Mouse (Mus musculus): ENCODE data around the gene Rabggta. TPM values are rescaled to one million over a fixed set of nuclear protein-coding genes. Genes with fewer than 3 reads are reported as not detected.

Gene Rabggta
- total RNA-seq, 2 experiments from 2014 or later: 44.9 to 49.5 TPM

DNA sequence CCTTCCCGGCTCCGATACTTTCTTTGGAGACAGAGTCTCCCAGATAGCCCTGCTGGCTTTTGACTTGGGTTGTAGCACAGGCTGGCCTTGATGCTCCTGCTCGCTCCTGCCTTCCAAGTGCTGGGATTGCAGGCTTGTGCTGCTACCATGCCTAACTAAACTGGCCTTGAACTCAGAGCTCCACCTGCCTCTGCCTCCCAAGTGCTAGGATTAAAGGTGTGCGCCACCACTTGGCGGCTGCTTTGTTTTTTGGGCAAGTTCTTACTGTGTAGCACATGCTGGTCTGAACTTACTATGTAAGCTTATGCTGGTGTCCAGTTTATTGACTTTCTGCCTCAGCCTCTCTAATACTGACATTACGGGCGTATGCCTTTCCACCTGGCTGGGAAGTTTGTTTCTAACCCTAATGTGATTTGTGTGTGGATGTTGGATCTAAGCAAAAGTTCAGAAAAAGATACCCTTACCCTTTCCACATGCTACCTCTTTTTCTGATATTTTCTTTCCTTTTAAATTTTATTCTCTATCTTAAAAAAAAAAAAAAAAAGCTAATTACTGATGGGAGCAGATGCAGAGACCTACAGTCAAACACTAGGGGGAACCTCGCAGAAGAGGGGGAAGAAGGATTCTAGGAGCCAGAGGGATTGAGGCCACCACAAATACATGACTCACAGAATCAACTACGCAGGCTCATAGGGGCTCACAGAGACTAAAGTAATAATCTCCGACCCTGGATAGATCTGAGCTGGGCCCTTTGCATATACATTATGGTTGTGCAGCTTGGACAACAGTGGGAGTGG lies 25.2 kb upstream of the Rabggta start:
- Histone ChIP-seq H3K27ac (no peak overlapping the region), H3K4me3 (no peak overlapping the region; the same call in 1 of the 2 replicates)
- peak; percentile 43 for TF ChIP-seq CTCF (conservative IDR thresholded peaks at IDR 0.05)
- DNase-seq (ENCODE audit: low spot score in 2 of 2): no peak

- TF ChIP-seq CTCF (conservative IDR thresholded peaks at IDR 0.05): no peak
- H3K27ac ChIP-seq: peak overlapping the region; percentile 78
- H3K4me3 ChIP-seq: peak overlapping the region; percentile 67
- DNase-seq (ENCODE audit: low spot score in 2 of 2): no peak
Observed at GRCm38 (mm10) chr14:55745861-55746237, 23.8 kb upstream of the Rabggta start.

- TF ChIP-seq CTCF (conservative IDR thresholded peaks at IDR 0.05): peak; percentile 35
Observed at GRCm38 (mm10) chr14:55745180-55745860, 23.3 kb upstream of the Rabggta start, which contains the start of the genes Dhrs1 and Nop9. Gene Dhrs1 (minus strand): TSS chr14:55745690. Gene Nop9 (plus strand): TSS chr14:55745693.

DNA sequence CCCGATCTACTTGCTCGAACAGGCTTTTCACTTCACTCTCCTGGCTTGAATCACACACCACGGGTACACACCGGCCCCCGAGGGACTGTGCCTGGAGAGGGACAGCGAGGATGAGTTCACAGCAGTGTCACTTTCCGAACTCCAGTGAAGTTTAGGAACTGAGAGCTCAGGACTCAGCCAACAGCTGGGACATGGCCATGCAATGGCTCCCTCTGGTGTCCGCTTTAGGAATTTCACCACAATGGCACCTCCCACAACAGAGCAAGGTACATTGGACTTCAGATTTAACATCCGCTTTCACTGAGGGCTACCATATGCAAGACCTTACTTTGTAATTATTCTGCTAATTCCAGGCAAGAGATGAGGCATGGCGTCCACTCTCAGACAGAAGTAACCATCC lies 21.6 kb upstream of the Rabggta start:
- DNase-seq (ENCODE audit: low spot score in 2 of 2): peak; percentile 81 to 92
- Histone ChIP-seq H3K4me3 (no peak overlapping the region), H3K27ac (no peak overlapping the region)
- TF ChIP-seq CTCF (conservative IDR thresholded peaks at IDR 0.05): peak; percentile 99

More at GRCm38 (mm10) chr14:55745180-55745860, 23.3 kb upstream of the Rabggta start, which contains the start of the genes Dhrs1 and Nop9:
- DNase-seq (ENCODE audit: low spot score in 2 of 2): peak; percentile 84 to 89
- Histone ChIP-seq H3K27ac (peak within 1 kb of the TSS; percentile 78), H3K4me3 (peak within 1 kb of the TSS; percentile 67)

DNA sequence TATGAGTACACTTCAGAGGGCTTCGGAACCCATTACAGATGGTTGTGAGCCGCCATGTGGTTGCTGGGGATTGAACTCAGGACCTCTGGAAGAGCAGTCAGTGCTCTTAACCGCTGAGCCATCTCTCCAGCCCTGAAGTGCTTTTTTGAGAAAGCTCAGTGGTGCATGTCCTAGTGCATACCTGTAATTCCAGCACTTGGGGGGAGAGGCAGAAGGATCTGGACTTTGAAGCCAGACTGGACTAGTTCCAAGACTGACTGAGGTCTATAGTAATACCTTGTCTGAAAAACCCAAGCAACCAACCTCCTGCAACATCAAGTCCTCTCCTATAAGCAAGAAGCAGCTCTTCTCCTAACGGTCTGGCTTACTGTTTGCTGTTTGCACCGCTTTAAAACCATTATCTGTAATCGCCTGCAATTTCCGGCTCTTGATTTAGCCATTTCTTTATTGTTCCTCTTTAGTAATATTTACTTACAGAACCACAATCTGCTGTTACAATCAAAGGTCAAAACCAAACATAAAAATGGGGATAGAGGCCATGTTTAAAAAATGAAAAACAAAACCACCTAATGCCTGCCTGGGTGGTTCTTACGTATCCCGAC lies 15.1 kb upstream of the Rabggta start:
- no peak for DNase-seq (ENCODE audit: low spot score in 2 of 2)
- Histone ChIP-seq H3K4me3 (no peak overlapping the region), H3K27ac (no peak overlapping the region)
- no peak for TF ChIP-seq CTCF (conservative IDR thresholded peaks at IDR 0.05)

- no peak for TF ChIP-seq CTCF (conservative IDR thresholded peaks at IDR 0.05)
- no peak for DNase-seq (ENCODE audit: low spot score in 2 of 2)
- H3K4me3 ChIP-seq: no peak overlapping the region
- no peak overlapping the region for H3K27ac ChIP-seq
Observed at GRCm38 (mm10) chr14:55735758-55736157, 13.7 kb upstream of the Rabggta start.

- TF ChIP-seq CTCF (conservative IDR thresholded peaks at IDR 0.05): no peak
- no peak for DNase-seq (ENCODE audit: low spot score in 2 of 2)
- Histone ChIP-seq H3K27ac (no peak overlapping the region), H3K4me3 (no peak overlapping the region)
Observed at GRCm38 (mm10) chr14:55735334-55735733, 13.3 kb upstream of the Rabggta start.

- Histone ChIP-seq H3K4me3 (no peak overlapping the region), H3K27ac (no peak overlapping the region)
- no peak for DNase-seq (ENCODE audit: low spot score in 2 of 2)
- no peak for TF ChIP-seq CTCF (conservative IDR thresholded peaks at IDR 0.05)
Observed at GRCm38 (mm10) chr14:55734869-55735268, 12.8 kb upstream of the Rabggta start.

DNA sequence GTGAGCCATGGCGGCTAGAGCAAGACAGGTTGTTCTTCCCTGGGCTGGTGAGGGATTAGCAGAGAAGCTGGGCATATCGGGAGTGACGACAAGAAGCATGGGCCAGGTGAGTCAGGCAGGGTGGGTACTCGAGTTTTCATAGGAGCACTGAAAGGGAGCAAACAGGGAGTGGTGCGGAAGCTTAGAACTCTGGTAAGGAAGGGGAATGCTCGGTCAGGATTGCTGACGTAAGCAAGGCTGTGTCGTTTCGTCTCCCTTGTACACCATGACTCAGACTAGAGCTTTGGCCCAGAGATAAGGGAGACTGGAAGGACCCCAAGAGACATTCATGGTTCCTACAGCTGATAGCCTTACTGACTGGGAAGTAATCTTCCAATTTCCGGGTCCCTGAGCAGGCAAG lies 11.8 kb upstream of the Rabggta start:
- no peak for DNase-seq (ENCODE audit: low spot score in 2 of 2)
- Histone ChIP-seq H3K4me3 (no peak overlapping the region), H3K27ac (no peak overlapping the region)
- TF ChIP-seq CTCF (conservative IDR thresholded peaks at IDR 0.05): no peak

GRCm38 (mm10) chr14:55730531-55731032 lies 8.5 kb upstream of the Rabggta start:
- Histone ChIP-seq H3K4me3 (no peak overlapping the region), H3K27ac (peak overlapping the region; percentile 82)
- no peak for TF ChIP-seq CTCF (conservative IDR thresholded peaks at IDR 0.05)
- DNase-seq (ENCODE audit: low spot score in 2 of 2): peak; percentile 42 to 59

- no peak for DNase-seq (ENCODE audit: low spot score in 2 of 2)
- Histone ChIP-seq H3K27ac (peak overlapping the region; percentile 82), H3K4me3 (no peak overlapping the region)
- TF ChIP-seq CTCF (conservative IDR thresholded peaks at IDR 0.05): no peak
Observed at GRCm38 (mm10) chr14:55730116-55730515, 8.1 kb upstream of the Rabggta start.

DNA sequence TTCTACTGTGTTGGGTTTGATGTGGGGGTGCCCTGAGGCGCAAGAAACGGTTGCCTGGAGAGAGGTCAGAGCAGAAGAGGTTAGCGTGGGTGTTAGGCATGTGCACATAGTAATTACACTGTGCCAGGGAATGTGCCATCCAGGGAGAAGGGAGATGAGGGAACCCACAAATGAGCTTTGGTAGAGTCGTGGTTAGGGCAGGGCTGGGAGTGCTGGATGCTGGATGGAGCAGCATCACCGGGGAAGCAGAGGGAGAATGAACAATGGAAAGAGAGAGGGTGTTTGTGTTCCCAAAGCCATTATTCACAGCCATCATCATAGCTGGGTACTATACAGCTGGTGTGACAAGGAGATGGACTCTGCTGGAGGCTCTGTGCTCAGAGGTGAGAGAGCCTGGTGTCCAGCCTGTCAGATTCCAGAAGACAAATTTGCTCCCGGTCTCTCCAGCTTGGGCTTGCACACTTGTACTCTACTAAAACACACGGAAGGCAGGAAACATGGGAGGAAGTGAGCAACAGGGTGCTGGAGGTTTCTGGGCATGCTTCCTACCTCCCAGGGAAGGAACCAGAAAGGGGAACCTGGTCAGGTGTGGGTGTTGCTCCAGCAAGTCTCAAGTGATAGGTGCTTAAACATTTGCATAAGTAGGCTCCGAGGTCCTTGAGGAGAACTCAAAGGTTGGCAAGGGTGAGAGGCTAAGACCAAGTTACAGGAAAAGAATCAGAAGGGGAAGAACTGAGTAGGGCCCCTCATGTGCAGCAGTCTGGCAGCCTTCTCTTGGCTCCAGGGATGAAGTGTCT lies 6.0 kb upstream of the Rabggta start:
- TF ChIP-seq CTCF (conservative IDR thresholded peaks at IDR 0.05): no peak
- H3K27ac ChIP-seq: no peak overlapping the region
- no peak overlapping the region for H3K4me3 ChIP-seq
- no peak for DNase-seq (ENCODE audit: low spot score in 2 of 2)
